Mouse (Mus musculus) midbrain, embryonic 15.5 days (tissue): ENCODE measurements at regions not wholly inside any gene's neighbourhood (a gene's known extent, or its start where the extent isn't known, plus 50 kb on each side); places are given as distances from the start of the nearest gene placed in this dataset.

Experiments used
- ATAC-seq: fragments of 200-750 bp; cut with Nextera tagmentation; replicated peaks from 2 replicates; pipeline ENCODE4 v1.8.0; 2017; ENCODE audit warnings: moderate TSS enrichment
- H3K27ac ChIP-seq: fragments of 300-500 bp; sonication (generic); 2 replicates; pipeline ENCODE4 v1.5.1; 2015; ENCODE audit warnings: mild to moderate bottlenecking, inconsistent platforms
- H3K27me3 ChIP-seq: fragments of 300-500 bp; sonication (generic); replicated peaks from 2 replicates; pipeline ENCODE4 v1.6.1; 2015; ENCODE audit warnings: inconsistent platforms
- H3K36me3 ChIP-seq: fragments of 300-500 bp; sonication (generic); replicated peaks from 2 replicates; pipeline ENCODE4 v1.6.1; 2015; ENCODE audit warnings: inconsistent platforms
- H3K4me1 ChIP-seq: fragments of 300-500 bp; sonication (generic); 2 replicates; pipeline ENCODE4 v1.6.1; 2015; ENCODE audit warnings: inconsistent platforms
- H3K4me2 ChIP-seq: fragments of 300-500 bp; sonication (generic); 2 replicates; pipeline ENCODE4 v1.6.1; 2015; ENCODE audit warnings: inconsistent platforms, mild to moderate bottlenecking, moderate library complexity
- H3K4me3 ChIP-seq: fragments of 300-500 bp; sonication (generic); 2 replicates; pipeline ENCODE4 v1.5.1; 2015; ENCODE audit warnings: mild to moderate bottlenecking, inconsistent platforms
- H3K9ac ChIP-seq: fragments of 300-500 bp; sonication (generic); 2 replicates; pipeline ENCODE4 v1.6.1; 2015; ENCODE audit warnings: mild to moderate bottlenecking, inconsistent platforms
- H3K9me3 ChIP-seq: fragments of 300-500 bp; sonication (generic); 2 replicates; pipeline ENCODE4 v1.6.1; 2016; ENCODE audit warnings: inconsistent platforms
- WGBS: fragments of 180-500 bp; shearing (Covaris S2); methylation state at CpG from one replicate; pipeline ENCODE4 v1.1.7; 2015; ENCODE audit warnings: mixed read lengths; 5-methylcytosine and 5-hydroxymethylcytosine counted together

- Histone ChIP-seq H3K4me3 (no peak overlapping the region), H3K27ac (no peak overlapping the region), H3K4me1 (no peaks in the 10 kb centered on the region), H3K36me3 (no peaks in the 10 kb centered on the region), H3K4me2 (no peak overlapping the region), H3K9ac (no peak overlapping the region), H3K27me3 (no peaks in the 10 kb centered on the region), H3K9me3 (no peaks in the 10 kb centered on the region)
- no peak for ATAC-seq
- WGBS, result 85% methylated on average over 3 of the region's 3 CpGs
Measured at GRCm38 (mm10) chr14:90172729-90173128, 1701.5 kb upstream of the Pcdh20 start.
